Mouse (Mus musculus) cerebellum, adult 18-20 months (tissue): Measurements from ENCODE around the gene Styx.
"Not testable (repeated sequence)": the region's sequence is repeated elsewhere in the genome, so short reads cannot be mapped to it uniquely, and the experiment has no call there.

ENCODE experiments used
- DNase-seq, 2 experiments: peaks; one replicate each; pipeline ENCODE4 v3.0.0; 2021

Styx gene

DNA sequence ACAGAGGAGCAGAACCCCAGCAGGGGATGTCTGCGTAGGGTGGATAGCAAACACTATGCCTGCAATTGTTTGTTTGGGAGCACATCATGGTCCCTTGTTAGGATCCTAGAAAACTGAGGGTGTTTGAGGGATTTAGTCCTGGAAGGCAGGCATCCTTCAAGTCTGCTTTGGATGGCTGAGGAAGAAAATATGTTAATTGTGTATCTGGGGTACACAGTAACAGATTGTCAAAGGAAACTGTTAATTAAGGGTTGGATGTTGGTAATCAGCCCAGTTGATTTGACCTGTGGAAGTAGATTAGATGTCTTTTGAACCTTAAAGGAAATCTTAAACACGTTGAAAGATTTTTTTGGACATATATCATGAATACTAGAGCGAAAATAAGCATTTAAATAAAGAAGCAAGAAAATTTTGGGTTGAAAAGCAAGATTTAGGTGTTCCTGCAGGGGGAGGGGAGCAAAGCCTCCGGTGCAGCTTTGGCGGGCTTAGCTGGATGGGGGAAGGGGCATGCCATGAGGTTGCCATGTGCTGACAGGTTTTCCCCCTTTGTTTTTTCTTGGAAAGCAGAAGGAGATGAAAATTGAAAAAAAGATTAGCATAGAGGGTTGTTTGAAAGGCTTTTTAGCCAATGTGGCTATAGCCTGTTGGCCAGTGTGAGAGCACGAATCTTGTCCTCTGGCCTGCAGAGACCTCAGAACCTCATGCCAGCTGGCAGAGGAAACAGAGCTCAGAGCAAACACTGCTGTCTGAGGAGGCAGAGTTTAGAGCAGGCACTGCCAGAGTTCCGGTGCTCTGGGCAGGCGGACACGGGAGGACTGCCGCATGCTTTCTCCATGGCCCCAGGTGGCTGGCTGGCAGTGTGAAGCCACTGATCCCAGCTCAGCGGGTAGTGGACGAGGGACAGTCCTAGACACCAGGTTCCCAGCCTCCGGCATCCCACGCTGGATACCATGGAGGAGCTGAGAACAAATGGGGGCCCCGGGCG is 13.6 kb downstream of the Styx start:
- peak; percentile 69 to 81 for DNase-seq

DNA sequence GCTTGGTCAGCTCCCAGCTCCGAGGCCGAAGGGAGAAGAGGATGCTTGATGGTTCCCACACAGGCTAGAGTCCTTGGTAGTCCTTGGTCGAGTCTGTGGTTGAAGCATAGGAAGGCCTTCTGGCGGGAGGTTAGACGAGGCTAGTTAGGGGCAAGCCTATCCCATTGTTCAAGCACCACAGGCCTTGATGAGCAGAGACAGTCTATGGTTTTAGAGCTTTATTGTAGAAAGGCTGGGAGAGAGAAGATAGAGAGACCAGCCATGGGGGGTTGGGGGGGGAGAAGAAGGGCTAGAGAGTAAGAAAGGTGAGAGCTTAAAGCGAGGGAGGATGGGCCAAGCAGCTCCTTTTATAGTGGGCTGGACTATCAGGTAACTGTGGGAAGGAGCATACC is 14.3 kb downstream of the Styx start:
- no peak for DNase-seq

DNA sequence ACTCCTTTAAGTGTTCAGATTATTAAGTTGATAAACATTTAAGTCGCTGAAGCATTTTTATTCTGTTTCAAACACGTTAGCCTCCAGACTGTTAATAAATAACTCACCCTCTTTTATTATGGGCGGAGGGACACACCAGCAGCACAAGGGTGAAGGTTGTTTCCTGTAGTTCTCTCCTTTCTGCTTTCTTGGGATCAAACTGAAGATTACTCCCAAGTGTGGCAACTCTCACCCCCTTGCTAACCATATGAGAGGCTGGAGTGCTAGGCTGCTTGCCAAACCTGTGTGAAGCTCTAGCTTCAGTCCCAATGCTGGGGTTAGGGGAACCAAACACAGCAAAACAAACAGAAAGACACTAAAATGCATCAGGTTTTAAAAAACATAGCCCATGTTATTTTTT is 27.9 kb downstream of the Styx start:
- DNase-seq, result no peak

DNA sequence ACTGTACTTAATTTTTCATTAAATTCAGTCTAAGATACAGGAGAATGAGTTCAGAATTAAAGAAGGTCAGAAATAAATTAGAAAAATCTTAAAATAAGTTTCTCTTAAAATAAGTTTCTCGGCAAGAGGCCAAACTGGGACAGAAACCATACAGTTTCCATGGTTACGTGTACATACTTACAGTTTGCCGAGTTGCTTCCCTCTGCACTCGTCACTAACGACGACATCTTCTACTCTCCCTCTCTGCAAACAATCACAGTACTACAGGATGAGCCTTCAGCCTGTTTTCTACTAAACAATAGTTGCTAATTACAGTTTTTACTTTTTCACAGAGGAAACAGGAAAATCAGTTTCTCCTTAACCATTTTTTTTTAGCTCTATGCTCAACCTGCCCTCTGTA is 29.9 kb downstream of the Styx start:
- DNase-seq, result no peak

DNA sequence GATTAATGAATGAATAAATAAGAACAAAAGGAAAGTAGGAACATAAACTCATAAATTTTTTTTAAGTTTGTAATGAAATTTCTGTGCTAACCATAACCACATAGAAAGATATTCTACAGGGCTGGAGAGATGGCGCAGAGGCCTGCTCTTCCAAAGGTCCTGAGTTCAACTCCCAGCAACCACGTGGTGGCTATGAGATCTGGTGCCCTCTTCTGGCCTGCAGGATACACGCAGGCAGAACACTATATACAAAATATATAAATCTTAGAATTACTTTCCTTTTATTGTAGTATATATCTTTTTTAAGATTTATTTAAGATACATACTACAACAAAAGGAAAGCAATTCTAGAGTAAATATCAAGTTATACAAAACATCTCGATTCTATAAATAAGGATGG is 32.0 kb downstream of the Styx start:
- DNase-seq, result no peak

DNA sequence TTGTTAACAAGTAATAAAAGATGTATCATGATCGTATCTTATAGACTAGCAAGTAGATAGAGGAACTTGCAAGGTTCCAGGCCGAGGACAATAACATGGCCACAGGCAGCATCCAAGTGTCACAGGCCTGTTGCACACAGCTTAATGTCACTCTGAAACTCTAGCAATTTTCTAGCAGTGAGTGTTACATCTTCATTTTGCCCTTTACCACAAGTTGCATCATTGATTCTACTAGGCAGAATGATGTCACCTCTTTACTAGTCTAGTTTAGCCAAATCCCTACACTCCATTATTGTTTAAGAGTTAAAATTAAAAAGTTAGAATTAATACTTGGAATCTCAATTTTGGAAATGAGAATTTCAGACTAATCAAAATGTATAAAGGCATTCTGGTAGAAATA is 34.7 kb downstream of the Styx start:
- no peak for DNase-seq

DNA sequence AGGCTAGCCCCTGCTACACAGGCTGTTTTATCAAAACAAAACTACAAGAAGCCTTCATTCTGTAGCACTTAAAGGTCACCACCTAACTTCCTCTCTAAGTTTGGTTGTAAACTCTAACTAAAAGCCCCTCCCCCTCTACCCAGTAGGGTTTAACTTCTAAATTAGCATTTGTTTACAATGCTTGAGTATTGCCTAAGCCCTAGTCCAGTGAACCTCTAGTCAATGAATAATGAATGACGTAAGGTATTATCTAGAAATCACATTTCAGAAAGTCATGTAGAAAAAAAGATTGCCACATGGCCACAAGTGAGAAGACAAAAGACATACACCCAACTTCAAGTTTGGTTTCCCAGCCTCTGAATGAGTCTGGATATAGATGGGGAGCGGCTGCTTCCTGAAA is 36.6 kb downstream of the Styx start:
- no peak for DNase-seq

GRCm38 (mm10) chr14:45388345-45389181 is 37.7 kb downstream of the Styx start:
- DNase-seq, result peak; percentile 97 to 98

- DNase-seq, result no peak
Measured at GRCm38 (mm10) chr14:45389194-45389593, 38.3 kb downstream of the Styx start.

GRCm38 (mm10) chr14:45399836-45400235 is 48.9 kb downstream of the Styx start:
- no peak for DNase-seq

DNA sequence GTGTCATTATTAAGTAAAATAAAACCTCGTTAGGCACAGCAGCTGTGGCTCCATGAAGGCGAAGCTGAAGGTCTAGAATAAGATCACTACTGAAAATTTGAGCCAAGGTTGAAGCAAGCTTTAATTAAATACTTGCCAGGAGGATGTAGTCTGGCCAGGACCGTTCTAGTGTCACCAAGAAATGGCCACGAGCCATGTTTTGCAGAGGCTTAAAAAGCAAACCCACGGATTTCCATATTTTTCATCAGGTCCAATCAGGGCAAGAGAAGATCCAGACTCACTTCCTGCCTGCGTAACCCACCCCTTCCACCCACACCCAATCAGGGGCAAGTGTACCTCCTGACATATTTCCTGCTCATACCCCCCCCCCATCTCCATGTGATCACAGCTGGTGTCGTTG is 52.8 kb downstream of the Styx start:
- no peak for DNase-seq

- DNase-seq, result not testable (repeated sequence)
Measured at GRCm38 (mm10) chr14:45404813-45405212, 53.9 kb downstream of the Styx start, which contains the start of gene Gnpnat1. Gene Gnpnat1, minus strand, starts transcription at chr14:45404913.

DNA sequence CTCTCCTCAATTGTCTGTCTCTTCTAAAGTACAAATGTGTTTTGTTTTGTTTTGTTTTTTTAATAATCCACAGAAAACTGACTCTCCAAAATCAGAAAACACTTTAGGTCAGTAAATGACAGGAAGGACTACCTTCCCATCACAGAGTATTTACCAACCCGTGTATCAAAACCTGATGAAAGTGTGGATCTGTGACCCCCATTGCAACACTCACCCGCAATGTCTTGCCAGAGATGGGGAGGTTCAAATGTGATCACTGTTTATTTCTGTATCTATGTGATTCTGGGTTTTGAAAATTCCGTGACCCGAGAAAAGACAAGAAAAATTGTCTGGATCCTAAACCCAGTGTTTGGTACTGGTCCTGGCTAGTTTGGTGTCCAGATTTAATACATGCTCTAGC is 65.4 kb downstream of the Styx start:
- DNase-seq, result no peak

GRCm38 (mm10) chr14:45418553-45418952 is 67.7 kb downstream of the Styx start:
- no peak for DNase-seq

DNA sequence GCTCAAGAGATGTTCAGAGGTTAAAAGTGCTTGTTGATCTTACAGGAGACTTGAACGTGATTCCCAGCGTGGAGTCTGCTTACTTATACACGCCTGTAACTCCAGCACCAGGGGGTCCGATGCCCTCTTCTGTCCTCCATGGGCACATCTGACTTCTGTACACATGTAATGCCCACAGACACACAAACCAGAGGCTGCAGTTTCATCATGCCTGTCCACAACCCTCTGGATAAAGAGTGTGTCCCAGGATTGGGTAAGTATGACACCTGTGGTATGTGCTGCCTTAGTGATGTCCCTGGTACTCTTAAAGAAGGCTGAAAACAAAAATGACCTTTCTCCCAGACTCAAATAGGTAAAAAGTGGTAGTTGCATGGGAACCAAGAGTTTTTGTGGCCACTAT is 68.4 kb downstream of the Styx start:
- DNase-seq, result no peak

DNA sequence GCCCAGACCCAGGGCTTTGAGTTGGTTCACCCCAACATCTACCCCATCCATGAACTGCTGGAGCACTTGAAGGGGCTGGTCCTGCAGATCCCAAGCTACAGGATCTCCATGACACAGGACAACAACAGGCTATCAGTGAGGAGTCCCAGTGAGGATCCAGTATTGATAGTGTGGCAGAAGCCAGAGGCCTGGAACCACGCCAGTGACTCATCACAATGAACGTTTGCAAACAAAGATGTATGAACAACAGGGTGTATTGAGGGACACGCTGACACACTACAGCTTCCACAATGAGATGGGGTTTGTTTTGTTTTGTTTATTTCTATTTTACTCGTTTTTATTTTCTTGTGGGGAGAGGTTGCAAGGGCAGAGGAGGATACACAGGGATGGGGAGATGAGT is 71.5 kb downstream of the Styx start:
- no peak for DNase-seq

- DNase-seq, result peak; percentile 29 to 53
Measured at GRCm38 (mm10) chr14:45423220-45423619, 72.3 kb downstream of the Styx start.

DNA sequence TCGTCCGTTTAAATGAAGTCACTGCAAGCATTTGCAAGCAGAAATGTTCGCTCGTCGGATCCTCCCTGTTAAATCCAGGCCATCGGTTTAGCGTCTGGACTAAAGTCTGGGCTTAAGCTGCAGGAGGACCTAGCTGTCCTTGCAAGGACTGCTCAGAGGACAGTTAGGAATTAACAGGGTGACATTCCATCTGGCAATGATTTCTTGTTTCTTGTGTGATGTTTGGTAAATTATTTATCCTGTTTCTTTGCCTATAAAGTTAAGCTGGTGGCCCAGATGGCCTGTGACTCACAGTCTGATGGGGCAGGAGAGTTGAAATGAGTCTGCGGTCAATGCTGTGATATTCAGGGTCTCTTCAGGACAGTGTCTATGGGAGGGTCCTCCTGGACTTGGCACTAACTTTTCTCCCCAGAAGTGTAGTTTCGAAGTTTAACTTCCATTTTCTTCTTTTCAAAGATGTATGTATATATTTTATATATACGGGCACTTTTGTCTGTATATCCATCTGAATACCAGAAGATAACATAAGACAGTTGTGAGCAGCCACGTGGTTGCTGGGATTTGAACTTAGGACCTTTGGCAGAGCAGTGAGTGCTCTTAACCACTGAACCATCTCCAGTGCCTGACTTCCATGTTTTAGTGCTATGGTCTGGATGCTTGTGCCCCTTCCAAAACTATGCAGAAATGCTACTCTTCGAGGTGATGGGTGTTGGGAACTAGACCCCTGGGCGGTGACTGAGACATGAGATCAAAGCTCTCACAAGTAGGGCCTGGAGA is 79.4 kb downstream of the Styx start:
- DNase-seq, result no peak

GRCm38 (mm10) chr14:45432003-45432402 is 81.1 kb downstream of the Styx start:
- DNase-seq, result no peak

- DNase-seq, result no peak
Measured at GRCm38 (mm10) chr14:45434220-45434619, 83.3 kb downstream of the Styx start.

GRCm38 (mm10) chr14:45438250-45438930 is 87.5 kb downstream of the Styx start:
- no peak for DNase-seq

GRCm38 (mm10) chr14:45438931-45439275 is 88.0 kb downstream of the Styx start:
- no peak for DNase-seq
